Mouse (Mus musculus): ENCODE measurements around the gene Tmeff2.
A peak's percentile ranks its signal among the peaks of the same experiment; 100 is the strongest.

Tmeff2 gene

GRCm38 (mm10) chr1:50900386-50900785 lies at the start of gene Tmeff2:
TSS of gene Tmeff2 (plus strand) at chr1:50900647.
- DNase-seq (ENCODE audit: low read depth) = peak; percentile 25

DNA sequence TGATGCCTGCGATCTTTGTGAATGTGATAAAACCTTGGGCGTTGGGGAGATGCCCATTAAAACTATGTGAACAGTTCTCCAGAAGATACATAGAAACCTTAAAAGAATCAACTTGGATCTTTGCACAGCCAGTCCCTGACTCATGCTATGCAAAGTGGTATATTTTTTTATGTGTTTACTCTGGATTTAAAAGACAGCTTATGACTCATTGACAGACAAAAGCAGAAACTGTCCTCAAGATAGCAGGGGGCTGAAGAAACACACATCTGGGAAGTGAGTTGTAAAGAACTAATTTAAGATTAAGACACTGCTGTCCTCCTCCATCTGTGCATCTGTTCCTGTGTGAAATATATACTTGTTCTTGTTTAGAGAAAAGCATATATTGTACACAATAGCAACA lies 38.9 kb upstream of the Tmeff2 start:
- DNase-seq (ENCODE audit: low read depth) = peak; percentile 3

DNA sequence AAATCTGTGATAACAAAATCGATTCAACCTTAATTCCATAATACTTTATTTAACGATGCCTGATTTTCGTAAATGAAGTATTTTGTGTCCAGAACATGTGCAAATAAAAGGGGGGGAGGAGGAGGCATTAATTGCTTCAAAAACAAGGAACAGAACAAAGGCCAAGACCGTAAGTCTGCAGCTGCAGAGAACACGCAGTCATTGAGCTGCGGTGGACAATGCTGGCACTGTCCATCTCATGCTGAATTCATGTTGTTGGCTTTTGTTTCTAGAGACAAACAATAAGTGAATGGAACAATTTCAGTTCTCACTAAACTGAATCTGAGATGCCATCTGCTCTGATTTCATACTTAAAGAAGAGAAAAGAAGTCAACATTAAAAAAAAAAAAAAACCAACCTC lies 2.8 kb upstream of the Tmeff2 start:
- no peak for DNase-seq (ENCODE audit: low read depth)

GRCm38 (mm10) chr1:50924838-50925355 lies 24.4 kb downstream of the Tmeff2 start:
- DNase-seq (ENCODE audit: low read depth) = no peak

DNA sequence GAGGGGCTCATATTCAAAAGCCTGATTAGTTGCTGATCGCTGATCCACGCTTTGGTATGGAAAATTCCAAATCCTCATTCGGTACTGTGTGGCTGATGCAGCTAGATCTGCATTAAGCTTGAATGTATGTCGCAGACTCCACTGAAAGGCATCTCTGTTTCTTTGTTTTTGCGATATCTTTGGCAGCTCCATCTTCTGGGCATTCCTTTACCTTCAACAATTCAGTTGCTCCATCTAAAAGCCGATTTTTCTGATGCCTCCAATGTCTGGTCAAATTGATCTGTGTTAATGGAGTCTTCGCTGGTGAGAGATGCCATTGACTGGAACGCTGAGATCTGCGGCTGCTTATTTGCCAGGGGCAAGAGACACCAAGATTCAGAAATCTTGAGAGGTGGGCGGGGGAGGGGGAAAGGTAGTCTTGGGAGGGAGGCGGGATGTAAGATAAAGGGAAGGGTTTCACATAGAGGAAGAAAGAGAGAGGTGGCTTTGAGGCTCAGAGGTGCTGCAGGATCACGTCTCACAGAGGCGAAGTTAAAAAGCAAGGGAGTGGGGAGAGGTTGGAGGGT lies 25.0 kb downstream of the Tmeff2 start:
- DNase-seq (ENCODE audit: low read depth) = no peak

DNA sequence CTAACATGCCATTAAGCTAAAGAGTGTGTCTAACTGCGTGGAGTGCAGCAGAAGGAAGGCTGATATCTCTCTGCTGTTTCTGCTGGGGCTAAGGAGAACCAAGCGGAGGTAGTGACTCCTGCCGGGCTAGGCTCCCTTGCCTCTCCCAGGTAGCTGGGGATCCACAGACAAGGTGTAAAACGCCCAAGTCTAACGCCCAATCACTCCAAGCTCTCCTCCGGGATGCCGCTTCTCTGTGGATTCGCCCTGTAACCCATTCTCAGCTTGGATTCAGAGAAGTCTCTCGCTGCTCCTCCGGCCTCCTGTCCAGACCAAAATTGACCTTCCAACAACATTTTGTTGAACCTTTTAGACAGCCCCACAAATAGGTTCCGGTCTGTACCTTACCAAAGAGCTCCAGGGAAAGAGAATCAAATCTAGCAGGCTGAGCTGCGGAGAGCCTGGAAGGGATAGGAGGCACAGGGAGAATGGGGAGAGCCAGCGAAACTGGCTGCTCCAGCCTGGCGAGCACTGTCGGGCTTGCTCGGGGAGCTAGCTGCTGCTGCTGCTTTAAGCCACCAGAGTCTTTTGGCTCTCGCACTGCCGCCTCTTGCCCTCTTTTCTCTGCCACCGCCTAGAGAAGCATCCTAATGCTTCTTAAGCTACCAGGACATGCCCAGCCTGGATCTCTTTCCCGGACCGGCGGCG lies 26.1 kb downstream of the Tmeff2 start:
- peak; percentile 17 for DNase-seq (ENCODE audit: low read depth)

GRCm38 (mm10) chr1:50927077-50927611 lies 26.7 kb downstream of the Tmeff2 start:
- DNase-seq (ENCODE audit: low read depth) = peak; percentile 67

- DNase-seq (ENCODE audit: low read depth) = peak; percentile 3
These were observed 27.3 kb downstream of the Tmeff2 start for GRCm38 (mm10) chr1:50927679-50928187.

- DNase-seq (ENCODE audit: low read depth) = no peak
These were observed 28.3 kb downstream of the Tmeff2 start for GRCm38 (mm10) chr1:50928776-50929175.

- DNase-seq (ENCODE audit: low read depth) = no peak
These were observed 34.6 kb downstream of the Tmeff2 start for GRCm38 (mm10) chr1:50935076-50935475.

- DNase-seq (ENCODE audit: low read depth) = no peak
These were observed 35.0 kb downstream of the Tmeff2 start for GRCm38 (mm10) chr1:50935484-50935883.

- DNase-seq (ENCODE audit: low read depth) = peak; percentile 59
These were observed 39.9 kb downstream of the Tmeff2 start for GRCm38 (mm10) chr1:50940131-50941039.

DNA sequence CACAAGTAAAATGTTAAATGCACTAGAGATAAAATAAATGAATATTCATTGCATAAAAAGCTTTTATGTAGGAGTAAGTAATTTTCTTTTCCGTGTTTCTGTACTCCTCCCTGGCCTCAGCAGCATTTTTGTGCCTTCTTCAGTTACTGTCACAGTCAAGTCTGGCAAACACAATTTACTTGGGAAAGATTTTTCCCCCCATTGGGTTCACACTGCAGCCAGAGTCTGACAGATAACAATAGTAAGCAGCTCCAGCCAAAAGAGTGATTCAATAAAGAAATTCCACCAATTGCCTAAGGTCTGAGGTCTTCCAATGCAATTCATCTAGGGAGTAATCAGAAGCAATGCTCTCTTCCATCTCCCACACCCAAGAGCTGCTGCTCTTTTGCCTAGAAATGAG lies 48.1 kb downstream of the Tmeff2 start:
- no peak for DNase-seq (ENCODE audit: low read depth)

- DNase-seq (ENCODE audit: low read depth) = no peak
These were observed 58.4 kb downstream of the Tmeff2 start for GRCm38 (mm10) chr1:50958844-50959243.

DNA sequence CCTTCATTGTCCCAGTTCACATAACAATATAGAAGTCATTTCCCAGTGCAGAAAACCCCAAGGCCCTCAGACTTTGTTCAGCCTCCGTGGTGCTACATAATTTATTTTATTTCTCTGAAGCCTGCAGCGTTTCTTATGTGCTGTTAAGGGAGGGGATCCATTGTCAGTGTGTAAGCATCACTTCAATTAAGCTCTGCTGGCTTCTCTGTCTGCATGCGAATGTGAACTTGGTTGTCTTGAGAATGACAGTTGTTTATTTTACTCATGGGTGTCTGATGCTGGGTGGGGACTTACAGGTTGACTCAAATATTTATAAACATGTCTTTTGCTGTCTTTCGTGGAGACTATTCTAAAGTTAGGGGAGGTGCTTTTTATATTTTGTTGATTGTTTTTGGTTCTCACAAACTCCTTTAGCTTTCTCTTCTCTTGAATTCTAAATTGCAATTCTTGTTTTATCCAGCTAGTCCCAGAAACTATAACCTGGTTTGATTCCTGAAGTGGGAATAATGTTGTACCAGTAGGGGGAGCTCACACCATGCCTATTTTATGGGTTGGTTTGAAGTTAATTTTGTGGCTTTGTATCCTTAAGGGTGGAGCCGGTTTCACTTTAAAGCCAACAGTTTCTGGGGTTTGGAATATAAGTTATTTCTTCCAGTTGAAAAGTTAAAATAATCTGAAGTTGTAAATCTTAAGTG lies 61.7 kb downstream of the Tmeff2 start:
- DNase-seq (ENCODE audit: low read depth) = peak; percentile 94

GRCm38 (mm10) chr1:50962649-50963000 lies 62.2 kb downstream of the Tmeff2 start:
- DNase-seq (ENCODE audit: low read depth) = no peak

- DNase-seq (ENCODE audit: low read depth) = no peak
These were observed 69.2 kb downstream of the Tmeff2 start for GRCm38 (mm10) chr1:50969685-50970084.

GRCm38 (mm10) chr1:50970853-50971252 lies 70.4 kb downstream of the Tmeff2 start:
- peak; percentile 25 for DNase-seq (ENCODE audit: low read depth)

GRCm38 (mm10) chr1:50972509-50973436 lies 72.3 kb downstream of the Tmeff2 start:
- no peak for DNase-seq (ENCODE audit: low read depth)

DNA sequence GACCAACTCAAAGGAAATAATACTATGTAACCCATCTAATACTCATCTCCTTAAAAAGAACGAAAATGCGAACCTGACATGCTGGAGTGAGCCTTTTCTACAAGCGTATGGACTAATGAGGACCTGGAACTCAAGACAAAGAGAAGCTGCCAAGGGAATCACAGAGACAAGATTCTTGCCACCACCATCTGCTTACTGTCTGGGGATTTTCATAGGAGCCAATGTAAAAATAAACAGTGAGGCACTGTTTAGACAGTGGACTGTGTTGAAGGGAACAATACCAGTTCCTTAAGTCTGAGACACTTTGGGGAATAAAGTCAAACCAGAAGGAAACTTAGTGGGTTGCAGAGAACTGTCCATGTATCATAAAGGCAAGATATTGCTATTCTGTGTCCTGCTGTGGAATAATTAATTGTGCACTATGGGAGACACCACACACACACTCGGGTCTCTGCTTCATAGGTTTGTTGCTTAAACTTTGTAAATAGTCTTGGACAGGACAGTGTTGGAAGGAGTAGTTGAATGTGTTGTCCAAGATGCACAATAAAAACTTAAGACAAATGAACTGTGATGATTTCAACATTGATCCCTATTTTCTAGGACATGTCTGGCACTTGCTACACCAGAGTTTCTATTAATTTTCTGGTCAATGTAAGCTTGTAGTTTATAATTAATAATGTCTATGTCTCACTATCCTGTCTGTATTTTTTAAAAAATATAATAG lies 79.1 kb downstream of the Tmeff2 start:
- no peak for DNase-seq (ENCODE audit: low read depth)
